Mouse (Mus musculus): ENCODE results near the gene Nptn.

Gene Nptn

DNA sequence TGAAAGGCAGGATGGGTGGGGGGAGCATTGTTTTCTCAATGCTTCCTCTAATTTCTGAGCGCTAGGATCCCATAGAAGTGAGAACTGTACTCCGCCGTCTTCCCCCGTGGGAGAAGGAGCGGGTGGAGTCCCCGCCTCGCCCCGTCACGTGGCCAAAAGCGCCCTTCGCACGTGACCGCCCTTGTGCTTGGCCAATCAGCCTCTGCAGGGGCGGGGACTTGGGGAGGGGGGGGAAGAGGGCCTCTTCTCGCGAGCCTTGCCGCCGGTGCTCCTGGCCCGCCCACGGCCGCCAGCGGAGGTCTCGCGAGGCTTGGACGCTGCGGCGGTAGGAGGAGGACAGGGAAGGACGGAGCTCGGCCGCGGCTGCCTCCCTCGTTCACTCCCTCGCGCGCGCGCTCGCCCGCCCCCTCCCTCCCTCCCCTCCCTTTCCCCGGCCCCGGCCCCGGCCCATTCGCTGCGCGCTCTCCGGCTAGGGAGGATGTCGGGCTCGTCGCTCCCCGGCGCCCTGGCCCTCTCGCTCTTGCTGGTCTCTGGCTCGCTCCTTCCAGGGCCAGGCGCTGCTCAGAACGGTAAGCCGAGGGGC, at the start of gene Nptn:
Nptn (plus strand) TSS at position 283 of the 583 bp plus-strand sequence.
- DNase-seq (ENCODE audit: low read depth, low spot score), result peak; percentile 96

GRCm38 (mm10) chr9:58533322-58533721, 48.7 kb upstream of the Nptn start:
- no peak for DNase-seq (ENCODE audit: low read depth, low spot score)

DNA sequence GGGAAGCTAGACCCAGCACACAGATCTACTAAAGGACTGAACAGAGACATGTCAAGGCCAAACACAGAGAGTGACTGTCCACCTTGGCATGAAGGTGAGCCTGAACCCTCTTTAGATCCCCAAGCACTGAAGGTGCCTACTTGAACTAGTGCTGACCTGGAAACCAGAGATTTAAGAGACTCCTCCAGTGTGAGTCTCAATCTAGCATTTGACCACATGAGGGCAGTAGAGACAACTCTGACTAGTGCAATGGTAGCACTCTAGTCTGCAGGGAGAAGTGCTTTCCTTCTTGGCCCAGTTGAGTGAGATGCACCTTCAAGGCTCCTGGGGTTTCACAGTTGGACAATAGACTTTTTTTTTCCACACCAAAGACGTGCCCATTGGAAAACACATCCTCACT, 47.3 kb upstream of the Nptn start:
- DNase-seq (ENCODE audit: low read depth, low spot score), result peak; percentile 85

DNA sequence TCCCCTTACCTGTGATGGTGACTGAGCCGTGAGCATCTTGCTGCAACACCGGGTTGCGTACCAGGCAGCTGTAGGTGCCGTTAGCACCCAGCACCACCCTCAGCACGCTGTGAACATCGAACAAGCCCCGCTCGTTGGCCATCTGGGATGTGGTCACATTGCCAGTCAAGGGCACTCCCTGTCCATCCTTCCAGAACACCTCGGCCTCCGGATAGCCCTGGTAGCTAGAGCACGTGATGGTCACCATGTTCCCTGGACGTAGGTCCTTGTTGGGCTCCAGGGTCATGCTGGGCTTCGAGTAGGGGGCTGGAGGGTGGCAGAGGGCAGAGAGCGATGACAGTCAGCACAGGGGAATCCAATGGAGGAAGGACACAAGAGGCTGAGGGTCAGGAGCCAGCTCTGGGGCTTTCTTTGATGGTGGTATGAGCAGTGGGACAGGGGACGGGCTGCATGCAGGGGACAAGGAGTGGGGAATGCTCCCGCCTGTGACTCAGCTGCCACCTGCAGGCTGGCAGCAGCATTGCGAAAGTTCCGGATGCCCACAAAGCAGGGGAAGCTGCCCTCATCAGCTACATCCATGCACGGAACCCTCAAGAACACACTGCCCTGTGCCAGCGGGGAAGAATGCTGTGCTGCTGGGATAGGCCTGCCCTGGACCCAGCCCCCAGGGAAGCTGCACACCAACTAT, 46.4 kb upstream of the Nptn start:
- no peak for DNase-seq (ENCODE audit: low read depth, low spot score)

- no peak for DNase-seq (ENCODE audit: low read depth, low spot score)
These were observed 44.3 kb upstream of the Nptn start for GRCm38 (mm10) chr9:58537774-58538173.

DNA sequence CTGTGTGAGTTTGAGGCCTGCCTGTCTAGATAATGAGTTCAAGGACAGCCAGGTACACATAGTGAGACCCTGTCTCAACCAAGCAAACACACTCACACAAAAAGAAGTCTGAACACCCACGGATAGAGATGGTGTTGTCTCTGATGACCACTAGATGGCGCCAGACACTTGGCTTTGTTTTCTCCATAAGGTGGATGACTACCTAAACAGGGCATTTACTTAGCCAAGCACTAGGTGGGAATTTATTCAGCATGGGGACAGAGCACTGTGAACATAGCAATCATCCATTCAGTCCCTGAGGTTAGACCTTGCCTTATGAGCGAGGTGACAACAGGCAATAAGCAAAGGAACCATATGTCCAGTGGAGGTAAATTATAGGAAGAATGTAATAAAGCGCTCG, 42.2 kb upstream of the Nptn start:
- DNase-seq (ENCODE audit: low read depth, low spot score), result peak; percentile 89

- DNase-seq (ENCODE audit: low read depth, low spot score), result peak; percentile 84
These were observed 40.1 kb upstream of the Nptn start for GRCm38 (mm10) chr9:58541895-58542338.

- no peak for DNase-seq (ENCODE audit: low read depth, low spot score)
These were observed 37.1 kb upstream of the Nptn start for GRCm38 (mm10) chr9:58544879-58545324.

- no peak for DNase-seq (ENCODE audit: low read depth, low spot score)
These were observed 36.6 kb upstream of the Nptn start for GRCm38 (mm10) chr9:58545428-58545827.

GRCm38 (mm10) chr9:58546630-58547360, 35.2 kb upstream of the Nptn start:
- DNase-seq (ENCODE audit: low read depth, low spot score), result peak; percentile 96

DNA sequence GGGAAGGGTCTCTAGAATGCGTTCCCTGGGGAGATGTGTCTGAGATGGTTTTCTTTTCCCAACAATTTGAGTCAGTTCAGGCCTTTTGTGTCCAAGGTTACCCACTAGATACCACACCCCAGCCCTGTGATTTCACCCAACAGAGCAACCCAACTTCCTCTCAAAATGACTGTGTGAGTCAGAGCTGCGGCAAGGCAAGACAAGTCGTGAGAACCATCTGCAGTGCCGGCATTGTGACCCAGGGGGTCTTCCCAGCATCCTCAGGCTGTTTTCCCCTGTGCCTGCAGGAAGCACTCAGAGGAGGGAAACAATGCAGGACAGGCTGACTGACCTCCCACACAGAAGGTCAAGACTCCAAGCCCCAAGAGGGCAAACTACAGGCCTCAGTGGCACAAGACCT, 33.1 kb upstream of the Nptn start:
- peak; percentile 83 for DNase-seq (ENCODE audit: low read depth, low spot score)

GRCm38 (mm10) chr9:58549694-58550093, 32.3 kb upstream of the Nptn start:
- peak; percentile 69 for DNase-seq (ENCODE audit: low read depth, low spot score)

- no peak for DNase-seq (ENCODE audit: low read depth, low spot score)
These were observed 31.1 kb upstream of the Nptn start for GRCm38 (mm10) chr9:58550928-58551327.

GRCm38 (mm10) chr9:58552083-58552482, 30.0 kb upstream of the Nptn start:
- no peak for DNase-seq (ENCODE audit: low read depth, low spot score)

DNA sequence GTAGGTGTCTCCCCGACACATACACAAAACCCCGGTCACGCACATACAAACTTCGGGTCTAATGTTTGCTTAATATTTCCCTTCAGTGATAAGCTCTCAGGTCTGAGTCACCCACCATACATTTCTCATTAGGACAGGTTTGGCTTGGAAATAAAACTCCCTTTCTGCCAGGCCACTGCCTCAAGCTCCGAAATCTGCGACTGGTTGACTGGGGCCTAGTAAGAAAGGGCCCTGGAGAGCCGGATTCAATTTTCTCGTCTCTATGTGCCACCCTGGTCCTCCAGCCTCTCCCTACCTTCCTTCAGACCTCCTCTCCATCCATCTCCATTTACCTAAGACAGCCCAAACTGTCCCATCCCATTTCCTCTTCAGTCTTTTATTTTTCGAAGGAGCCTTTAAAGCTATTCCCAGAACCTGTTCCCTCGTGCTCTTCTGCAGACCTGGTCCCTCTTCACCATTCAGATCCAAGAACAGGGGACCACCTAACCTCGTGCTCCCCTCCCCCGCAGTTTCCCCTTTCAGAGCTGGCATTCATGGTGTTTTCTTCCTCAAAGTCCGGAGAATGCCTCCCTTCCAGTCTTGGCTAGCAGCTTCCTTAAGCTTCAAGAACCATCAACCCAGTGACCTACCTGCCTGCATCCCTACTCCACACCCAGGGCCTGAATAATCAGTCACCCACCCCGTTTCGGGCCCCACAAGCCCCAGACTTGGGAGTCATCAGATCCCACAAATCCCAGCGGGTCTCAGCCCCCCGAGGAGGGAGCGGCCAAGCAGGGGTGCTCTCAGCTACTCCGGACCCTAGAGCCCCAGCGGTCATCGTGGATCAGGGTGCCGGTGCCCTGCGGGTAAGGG, 27.8 kb upstream of the Nptn start:
- peak; percentile 85 for DNase-seq (ENCODE audit: low read depth, low spot score)

GRCm38 (mm10) chr9:58554908-58555684, 26.9 kb upstream of the Nptn start, which contains the start of gene Cd276:
Gene Cd276, minus strand, starts transcription at chr9:58555437.
- DNase-seq (ENCODE audit: low read depth, low spot score), result peak; percentile 82

GRCm38 (mm10) chr9:58555685-58556414, 26.2 kb upstream of the Nptn start:
- no peak for DNase-seq (ENCODE audit: low read depth, low spot score)

GRCm38 (mm10) chr9:58556627-58557026, 25.4 kb upstream of the Nptn start:
- DNase-seq (ENCODE audit: low read depth, low spot score), result no peak

GRCm38 (mm10) chr9:58557457-58558455, 24.3 kb upstream of the Nptn start:
- DNase-seq (ENCODE audit: low read depth, low spot score), result no peak

Data from 3T3-L1 (cell line).